Mouse (Mus musculus): ENCODE measurements around the gene Phf11d.
"Not testable (repeated sequence)": the region's sequence is repeated elsewhere in the genome, so short reads cannot be mapped to it uniquely, and the experiment has no call there.

The Phf11d gene

GRCm38 (mm10) chr14:59365244-59365644, at the start of gene Phf11d:
TSS of gene Phf11d (minus strand) at chr14:59365470.
- DNase-seq (ENCODE audit: low spot score in 2 of 2): peak; percentile 41 to 53

GRCm38 (mm10) chr14:59414979-59415378, 49.7 kb upstream of the Phf11d start:
- not testable (repeated sequence) for DNase-seq (ENCODE audit: low spot score in 2 of 2)

- DNase-seq (ENCODE audit: low spot score in 2 of 2): no peak
These were observed 31.7 kb upstream of the Phf11d start for GRCm38 (mm10) chr14:59396999-59397398.

- no peak for DNase-seq (ENCODE audit: low spot score in 2 of 2)
These were observed 30.0 kb upstream of the Phf11d start, which contains the start of gene Phf11c for GRCm38 (mm10) chr14:59395281-59395680. TSS of gene Phf11c (minus strand) at chr14:59395381.

- DNase-seq (ENCODE audit: low spot score in 2 of 2): peak; percentile 15 to 27
These were observed 24.9 kb upstream of the Phf11d start for GRCm38 (mm10) chr14:59390181-59390580.

- no peak for DNase-seq (ENCODE audit: low spot score in 2 of 2)
These were observed 24.3 kb upstream of the Phf11d start for GRCm38 (mm10) chr14:59389532-59389931.

- no peak for DNase-seq (ENCODE audit: low spot score in 2 of 2)
These were observed 5.2 kb upstream of the Phf11d start for GRCm38 (mm10) chr14:59370348-59371068.

GRCm38 (mm10) chr14:59366386-59367105, 1.3 kb upstream of the Phf11d start:
- DNase-seq (ENCODE audit: low spot score in 2 of 2): no peak

- not testable (repeated sequence) for DNase-seq (ENCODE audit: low spot score in 2 of 2)
These were observed 24.1 kb downstream of the Phf11d start, which contains the start of gene Phf11b for GRCm38 (mm10) chr14:59341189-59341588. TSS of gene Phf11b (minus strand) at chr14:59341351.

GRCm38 (mm10) chr14:59339541-59339940, 25.7 kb downstream of the Phf11d start:
- DNase-seq (ENCODE audit: low spot score in 2 of 2): no peak

GRCm38 (mm10) chr14:59336056-59336455, 29.2 kb downstream of the Phf11d start:
- DNase-seq (ENCODE audit: low spot score in 2 of 2): not testable (repeated sequence)

GRCm38 (mm10) chr14:59330499-59330898, 34.8 kb downstream of the Phf11d start:
- peak; percentile 63 for DNase-seq (ENCODE audit: low spot score in 2 of 2)

GRCm38 (mm10) chr14:59319970-59320369, 45.3 kb downstream of the Phf11d start:
- not testable (repeated sequence) for DNase-seq (ENCODE audit: low spot score in 2 of 2)

- peak; percentile 35 to 71 for DNase-seq (ENCODE audit: low spot score in 2 of 2)
These were observed 46.2 kb downstream of the Phf11d start for GRCm38 (mm10) chr14:59319036-59319435.

Measured in urinary bladder, postnatal 36 days (tissue).